Comparison of ENCODE assay signal across 28 mouse cellular contexts in the genomic region with DNA sequence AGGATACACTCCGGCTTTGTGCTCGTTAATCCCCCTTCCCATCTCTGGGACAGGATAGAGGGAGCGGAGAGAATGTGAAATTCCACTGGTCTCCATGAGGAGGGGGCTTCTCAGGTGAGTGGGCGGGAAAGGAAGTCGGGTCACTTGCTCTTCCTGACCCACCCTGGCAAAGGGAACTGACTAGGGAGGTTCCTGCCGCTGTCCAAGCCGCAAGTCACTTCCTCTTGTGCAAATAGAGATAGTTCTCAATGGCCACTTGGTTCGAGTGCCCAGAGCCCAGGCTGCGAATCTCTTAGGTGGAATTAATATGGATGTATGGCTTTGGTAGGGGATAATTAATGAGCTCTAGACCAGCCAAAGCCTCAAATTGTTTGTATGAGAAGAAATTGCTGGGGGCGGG. TPM values are rescaled to one million over a fixed set of nuclear protein-coding genes. Genes with fewer than 3 reads are reported as not detected.
A peak's percentile ranks its signal among the peaks of the same experiment; 100 is the strongest.
DNase-seq lines count a peak whose midpoint lies in the region; ATAC-seq lines count a peak whose summit lies in the region.
"Had no signal": no experiment of that assay in that cellular context is flagged by ENCODE, and none has a peak within 500 bp of the region (broad histone marks: within the 10 kb centered on the region; RNA-seq: fewer than 3 reads in every experiment).

No protein-coding gene starts in this region.

- peaks cover 13% of the 10 kb centered on the region for H3K4me1 ChIP-seq in midbrain, embryonic 13.5 days (replicated peaks)

- peaks cover 82% of the 10 kb centered on the region for H3K36me3 ChIP-seq in midbrain, embryonic 13.5 days

- no peaks in the 10 kb centered on the region for H3K9me3 ChIP-seq in midbrain, embryonic 13.5 days
- H3K9me3 ChIP-seq: embryonic facial prominence, embryonic 12.5 days; forebrain, embryonic 10.5 days; forebrain, embryonic 15.5 days; hindbrain, embryonic 13.5 days; liver, embryonic 15.5 days had no signal

- H3K4me2 ChIP-seq in midbrain, embryonic 13.5 days (replicated peaks): no peak overlapping the region
- H3K4me2 ChIP-seq: embryonic facial prominence, embryonic 12.5 days; forebrain, embryonic 15.5 days; heart, embryonic 11.5 days; hindbrain, embryonic 13.5 days; liver, embryonic 15.5 days; midbrain, embryonic 11.5 days had no signal

- H3K9ac ChIP-seq in midbrain, embryonic 13.5 days (replicated peaks): no peak overlapping the region
- H3K9ac ChIP-seq: embryonic facial prominence, embryonic 12.5 days; forebrain, embryonic 15.5 days; liver, embryonic 15.5 days had no signal

- H3K4me3 ChIP-seq in midbrain, embryonic 13.5 days (replicated peaks): no peak overlapping the region
- H3K4me3 ChIP-seq: embryonic facial prominence, embryonic 12.5 days; forebrain, embryonic 10.5 days; forebrain, embryonic 15.5 days; hindbrain, embryonic 13.5 days; liver, embryonic 15.5 days had no signal

- 88% methylated on average over 10 of the region's 10 CpGs for WGBS in midbrain, embryonic 13.5 days

- intact Hi-C loops in heart, postnatal 25 days (cut with DNase I): no loop called here

- no peaks in the 10 kb centered on the region for H3K27me3 ChIP-seq in midbrain, embryonic 13.5 days
- H3K27me3 ChIP-seq: embryonic facial prominence, embryonic 12.5 days; forebrain, embryonic 15.5 days; hindbrain, embryonic 13.5 days; liver, embryonic 15.5 days; Patski had no signal

- DNase-seq in cerebellum, adult 9-10 months: peak; percentile 19
- DNase-seq in cerebellum, postnatal 4 days (ENCODE audit: low spot score in 2 of 2): no peak
- peak; percentile 46 for DNase-seq in 416B (ENCODE audit: low read depth)
- DNase-seq in lung, postnatal 10 days: peak; percentile 27
- no peak for DNase-seq in heart, postnatal 25 days (ENCODE audit: low spot score)
- DNase-seq: adrenal gland, postnatal 14 days; embryo, embryonic 11 days; gastrocnemius, postnatal 25 days; heart, postnatal 4 days; kidney, postnatal 14 days; layer of hippocampus, adult 9-11 months; liver; spleen, adult 18-20 months; thymus, adult 18-20 months; thymus, postnatal 25 days had no signal

- no peak overlapping the region for H3K27ac ChIP-seq in midbrain, embryonic 13.5 days
- H3K27ac ChIP-seq: embryonic facial prominence, embryonic 12.5 days; forebrain, embryonic 10.5 days; liver, embryonic 15.5 days; macrophage; stomach, postnatal 0 days had no signal

- 0 out of 2 replicates have a peak, but pooled peaks have one; percentile 37 for ATAC-seq in monocyte, adult 5-6 weeks (replicated peaks; ENCODE audit: insufficient number of reproducible peaks, low FRiP score, low TSS enrichment, poor library complexity, severe bottlenecking)
- no peak for ATAC-seq in midbrain, embryonic 13.5 days
- ATAC-seq: forebrain, embryonic 15.5 days; intestine, postnatal 0 days; Patski had no signal

RNA-seq across cellular contexts. Expression of gene 2410131K14Rik, which starts 15.0 kb away (rescaled TPM):
- 4.5 to 6.2 TPM (median 4.9 TPM) in 3 replicates for total RNA-seq in monocyte, adult 5-6 weeks (2017)
- total RNA-seq in heart, postnatal 25 days (2021): 1 to 10 TPM; 7.4 to 8.8 TPM
- polyA plus RNA-seq in midbrain, embryonic 13.5 days (2015; fragmentation: Nextera tagmentation; extraction: Ambion mirVana): 15.0 and 15.1 TPM in 2 replicates

RNA-seq across cellular contexts. Expression of gene Rnft2, which starts 15.1 kb away (rescaled TPM):
- not detected in 3 replicates for total RNA-seq in monocyte, adult 5-6 weeks (2017)
- 1 to 10 TPM; 1.8 TPM for total RNA-seq in heart, postnatal 25 days (2021)
- polyA plus RNA-seq in midbrain, embryonic 13.5 days (2015; fragmentation: Nextera tagmentation; extraction: Ambion mirVana): 12.6 and 13.1 TPM in 2 replicates

Comparison
In these comparisons a context has a peak if more than half of its experiments do, and no peak if none do; other contexts are left out.
1. DNase-seq: peak in cerebellum, adult 9-10 months (single experiment), 416B (single experiment) and lung, postnatal 10 days (single experiment); none in cerebellum, postnatal 4 days (0 of 2) and heart, postnatal 25 days (single experiment).